Mouse (Mus musculus): ENCODE measurements around the gene Zfp599.

DNA sequence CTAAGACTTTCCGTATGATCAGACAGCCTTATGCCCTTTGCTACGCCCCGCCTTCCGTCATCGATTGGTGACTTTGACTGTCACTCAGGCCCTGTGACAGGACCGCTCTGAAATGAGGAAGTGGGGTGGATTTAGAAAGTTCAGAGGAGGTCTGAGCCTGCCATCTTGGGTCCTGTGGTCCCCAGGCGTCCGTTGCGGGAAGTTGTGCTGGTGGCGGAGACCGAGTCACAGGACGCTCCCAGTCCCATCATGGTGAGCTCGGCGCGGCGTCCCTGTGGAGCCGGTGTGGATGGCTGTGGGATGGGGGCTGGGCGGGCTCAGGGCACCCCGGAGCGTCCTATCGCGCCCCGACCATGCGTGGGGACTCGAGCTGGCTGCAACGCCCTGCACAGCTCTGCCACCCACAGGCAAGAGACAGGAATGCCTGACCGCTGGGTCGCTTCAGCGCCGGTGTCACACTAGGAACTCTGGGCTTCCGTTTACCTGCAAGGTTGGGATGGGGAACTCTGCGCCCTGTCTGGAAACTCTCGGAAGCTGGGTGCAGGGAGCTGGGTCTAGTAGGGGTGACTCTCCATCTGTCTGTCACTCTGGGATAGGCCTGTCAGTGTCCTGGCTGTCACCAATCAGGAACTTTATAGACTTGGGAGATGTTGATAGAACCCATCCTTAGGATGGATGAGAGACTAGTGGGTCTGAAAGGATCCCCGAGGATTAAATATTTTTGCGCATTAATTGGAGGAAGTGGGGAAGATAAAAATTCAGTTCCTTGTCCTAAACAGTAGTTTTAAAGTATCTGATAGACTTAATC is 33.9 kb downstream of the Zfp599 start, which contains the start of gene Zfp809:
- TF ChIP-seq USF1 (IDR thresholded peaks at IDR 0.05; ENCODE audit: low read depth) (peak; percentile 56), POLR2A (IDR thresholded peaks at IDR 0.05; ENCODE audit: insufficient read length, low read depth) (peak; percentile 84), MAX (IDR thresholded peaks at IDR 0.05; ENCODE audit: low read depth) (no peak), E2F4 (IDR thresholded peaks at IDR 0.05; ENCODE audit: insufficient read depth) (no peak), POLR2AphosphoS2 (IDR thresholded peaks at IDR 0.05; ENCODE audit: insufficient read length, low read depth) (peak; percentile 88), CEBPB (IDR thresholded peaks at IDR 0.05; ENCODE audit: insufficient read depth, poor library complexity, severe bottlenecking) (no peak), MYOG (IDR thresholded peaks at IDR 0.05; ENCODE audit: control insufficient read depth in 1 of 3, insufficient read depth in 1 of 3, insufficient read length in 2 of 3, low read depth in 2 of 3) (peak in 1 of 3 experiments; percentile 13), TCF12 (IDR thresholded peaks at IDR 0.05; ENCODE audit: insufficient read depth, poor library complexity, severe bottlenecking) (no peak), MYOD1 (IDR thresholded peaks at IDR 0.05; ENCODE audit: control insufficient read depth in 1 of 3, insufficient read length in 2 of 3, low read depth in 2 of 3) (peak in 1 of 3 experiments; percentile 10), REST (IDR thresholded peaks at IDR 0.05; ENCODE audit: insufficient read depth, insufficient read length) (no peak)
